Mouse (Mus musculus): ENCODE results near the gene Sf1.

DNA sequence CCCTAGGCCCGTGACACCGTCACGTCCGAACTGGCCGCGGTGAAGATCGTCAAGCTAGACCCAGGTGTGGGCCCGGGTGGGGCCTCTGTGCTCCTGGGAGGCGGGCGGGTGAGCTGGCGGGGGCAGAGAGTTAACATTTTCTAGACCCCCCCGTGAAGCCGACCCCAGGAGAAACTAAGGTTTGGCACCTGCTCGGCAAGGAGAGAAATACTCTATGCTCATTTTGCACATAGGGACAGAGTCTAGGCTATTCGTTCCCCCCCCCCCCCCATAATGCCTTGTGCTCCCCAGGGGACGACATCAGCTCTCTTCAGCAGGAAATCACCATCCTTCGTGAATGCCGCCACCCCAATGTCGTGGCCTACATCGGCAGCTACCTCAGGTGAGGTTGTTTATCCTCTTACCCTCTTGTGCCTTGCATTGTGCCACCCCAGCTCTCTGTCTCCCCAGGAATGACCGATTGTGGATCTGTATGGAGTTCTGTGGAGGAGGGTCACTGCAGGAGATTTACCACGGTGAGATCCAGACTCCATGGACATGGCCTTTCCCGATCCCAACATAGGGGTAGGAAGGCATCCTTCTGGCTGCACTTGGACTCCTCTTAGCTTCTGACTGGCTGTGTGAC, 21.9 kb upstream of the Sf1 start:
- no peak for TF ChIP-seq TAL1 (IDR thresholded peaks at IDR 0.05; ENCODE audit: low read length)
- TF ChIP-seq GATA1 (IDR thresholded peaks at IDR 0.05; ENCODE audit: low read length): no peak
